Mouse (Mus musculus) megakaryocyte, embryonic 14.5 days (primary cell): ENCODE measurements around the gene Tbc1d2b.

Experiments used
- FLI1 ChIP-seq: IDR thresholded peaks from 2 replicates; pipeline ENCODE4 v1.6.1; 2012; ENCODE audit warnings: low read length, inconsistent platforms, mixed read lengths
- GATA1 ChIP-seq: IDR thresholded peaks from 3 replicates; pipeline ENCODE4 v1.6.1; 2012; ENCODE audit warnings: mixed read lengths, low read length, inconsistent platforms, borderline replicate concordance

- TF ChIP-seq GATA1 = no peak
- no peak for TF ChIP-seq FLI1
Observed at GRCm38 (mm10) chr9:90263340-90263679, 7.3 kb downstream of the Tbc1d2b start.
